Mouse (Mus musculus) MN1 (cell line): ENCODE measurements around the gene Zkscan17.
"Not testable (repeated sequence)": the region's sequence is repeated elsewhere in the genome, so short reads cannot be mapped to it uniquely, and the experiment has no call there.

Source experiments
- DNase-seq: peaks from one replicate; pipeline ENCODE4 v3.0.0-alpha.2; 2016; ENCODE audit warnings: low spot score

Gene Zkscan17

DNA sequence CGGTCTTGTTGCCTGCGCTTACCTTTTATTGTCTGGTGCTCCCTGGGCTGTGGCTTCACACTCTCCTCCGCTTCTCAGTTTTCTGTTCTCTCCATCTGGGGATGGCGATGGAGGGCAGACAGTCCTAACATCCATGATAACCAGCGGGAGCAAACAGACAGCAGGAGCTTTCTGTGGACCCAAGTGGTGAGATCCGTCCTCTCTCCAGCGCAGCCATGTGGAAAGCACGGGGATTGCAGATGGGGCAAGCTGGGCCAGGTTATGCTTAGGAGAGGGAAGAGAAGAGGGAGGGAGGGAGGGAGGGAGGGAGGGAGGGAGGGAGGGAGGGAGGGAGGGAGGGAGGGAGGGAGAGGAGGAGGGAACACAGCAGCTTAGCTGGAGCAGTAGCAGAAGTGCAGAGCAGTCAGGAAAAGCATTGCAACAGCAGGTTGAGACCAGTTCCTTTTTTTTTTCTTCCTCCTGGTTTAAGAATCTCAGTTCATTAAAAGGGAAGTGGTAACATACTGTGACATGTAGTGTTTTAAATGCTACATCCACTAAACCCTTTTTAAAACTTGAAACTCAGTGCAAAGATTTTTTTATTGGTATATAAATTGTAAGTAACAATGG lies at the start of gene Zkscan17:
Zkscan17 (minus strand) TSS at position 280 of the 609 bp plus-strand sequence.
- DNase-seq, result no peak

- DNase-seq, result not testable (repeated sequence)
These were observed 49.6 kb upstream of the Zkscan17 start, which contains the start of gene Olfr222 for GRCm38 (mm10) chr11:59576135-59576534. Gene Olfr222, minus strand, starts transcription at chr11:59576235.

GRCm38 (mm10) chr11:59575726-59576125 lies 49.2 kb upstream of the Zkscan17 start:
- no peak for DNase-seq

DNA sequence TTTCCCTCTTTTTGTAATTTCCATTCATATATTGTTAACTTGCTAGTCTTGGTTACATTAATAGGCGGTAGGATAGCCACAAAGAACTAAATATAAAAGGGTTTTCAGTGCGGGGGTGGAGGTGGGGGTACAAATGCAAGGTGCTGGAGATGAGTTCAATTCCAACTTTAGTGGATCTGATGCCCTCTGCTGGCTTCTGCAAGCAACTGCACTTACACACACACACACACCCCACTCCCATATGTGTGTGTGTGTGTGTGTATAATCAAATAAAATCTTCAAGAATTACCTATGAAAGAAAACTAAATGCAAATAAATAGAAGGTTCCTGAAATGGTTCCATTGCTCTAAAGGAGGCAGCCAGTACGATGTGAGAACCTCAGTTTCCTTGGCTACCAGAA lies 42.8 kb upstream of the Zkscan17 start:
- DNase-seq, result peak; percentile 51

DNA sequence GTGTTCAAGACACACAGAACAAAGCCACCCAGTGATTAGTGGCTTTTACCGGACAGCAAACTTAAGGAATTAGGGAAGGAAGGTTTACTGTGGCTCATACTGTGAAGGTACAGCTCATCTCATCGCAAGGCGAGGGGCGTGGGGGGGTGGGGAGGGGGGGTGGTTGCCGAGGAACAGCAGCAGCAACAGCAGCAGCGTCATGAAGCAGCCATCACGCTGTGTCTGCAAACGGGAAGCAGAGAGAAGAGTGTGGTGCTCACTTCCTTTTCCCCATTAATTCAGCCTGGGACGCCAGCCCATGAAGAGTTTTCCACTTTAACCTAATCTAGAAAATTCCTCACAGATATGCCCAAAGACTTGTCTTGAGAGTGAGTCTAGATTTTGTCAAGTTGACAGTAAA lies 36.3 kb upstream of the Zkscan17 start:
- no peak for DNase-seq

DNA sequence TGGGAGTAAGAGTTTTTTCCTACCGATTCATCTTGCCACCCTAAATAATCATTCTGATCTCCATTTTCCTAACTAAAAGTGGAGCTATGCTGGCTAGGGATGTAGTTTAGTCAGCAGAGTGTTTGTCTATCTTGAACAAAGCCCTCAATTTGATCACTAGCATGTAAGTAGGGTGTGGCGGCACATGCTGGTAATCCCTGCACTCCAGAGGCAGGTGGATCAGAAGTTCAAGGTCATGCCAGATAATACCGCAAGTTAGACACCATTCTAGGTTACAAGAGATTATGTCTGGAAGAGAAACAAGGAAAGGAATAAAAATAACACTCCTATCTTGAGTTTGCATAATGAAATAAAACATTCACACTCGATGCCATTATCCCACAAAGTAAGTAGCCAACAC lies 35.8 kb upstream of the Zkscan17 start:
- no peak for DNase-seq

- no peak for DNase-seq
These were observed 34.4 kb upstream of the Zkscan17 start for GRCm38 (mm10) chr11:59560906-59561305.

- DNase-seq, result no peak
These were observed 28.0 kb upstream of the Zkscan17 start for GRCm38 (mm10) chr11:59554535-59554934.

DNA sequence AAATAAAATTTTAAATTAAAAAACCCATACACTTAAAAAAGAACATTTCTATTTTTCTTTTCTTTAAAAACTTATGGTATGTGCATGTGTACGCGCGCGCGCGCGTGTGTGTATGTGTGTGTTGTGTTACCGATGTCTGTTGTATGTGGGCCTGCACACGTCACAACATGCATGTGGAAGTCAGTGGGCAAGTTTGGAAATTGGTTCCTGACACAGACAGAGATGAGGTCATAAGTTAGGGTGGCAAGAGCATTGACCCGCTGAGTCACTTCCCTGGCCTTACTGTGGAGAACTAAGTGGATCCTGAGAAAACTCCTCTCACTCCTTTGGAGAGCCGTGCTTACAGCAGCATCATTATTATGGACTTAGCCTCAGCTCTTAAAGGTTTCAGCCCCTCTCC lies 27.6 kb upstream of the Zkscan17 start:
- DNase-seq, result no peak

DNA sequence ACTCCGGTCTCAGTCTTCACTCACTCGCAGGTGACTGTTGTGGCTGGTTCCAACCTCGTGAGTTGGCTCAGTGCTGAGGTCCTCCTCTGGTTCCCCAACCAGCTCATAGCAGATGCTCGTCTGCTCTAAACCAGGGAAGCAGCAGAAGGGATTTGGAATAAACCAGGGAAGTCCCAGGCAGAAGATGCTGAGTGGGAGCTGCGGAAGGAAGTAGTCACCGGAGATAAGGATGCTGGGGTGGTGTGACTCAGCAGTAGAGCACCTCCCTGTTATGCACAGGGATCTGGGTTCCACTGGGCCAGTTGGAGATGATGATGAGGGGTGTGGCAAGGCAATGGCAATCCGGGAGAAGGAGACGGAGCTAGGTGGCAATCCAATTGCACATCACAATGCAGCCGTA lies 17.5 kb upstream of the Zkscan17 start:
- DNase-seq, result no peak

DNA sequence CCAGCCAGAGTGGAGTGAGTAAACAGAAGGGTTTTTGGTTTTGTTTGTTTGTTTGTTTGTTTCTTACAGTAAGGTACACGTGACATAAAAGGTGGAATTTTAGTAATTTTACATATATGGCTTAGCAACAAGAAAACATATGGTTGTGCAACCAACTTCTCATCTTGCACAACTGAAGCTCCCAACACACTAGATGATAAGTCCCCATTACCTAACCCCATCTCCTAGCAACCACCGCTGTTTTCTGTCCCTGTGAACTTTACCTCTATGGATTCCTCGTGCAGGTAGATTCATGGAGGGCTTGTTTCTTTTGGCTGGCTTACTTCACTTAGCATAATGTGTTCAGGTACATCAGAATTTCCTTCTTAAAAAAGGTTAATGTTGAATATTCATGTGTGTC lies 16.8 kb upstream of the Zkscan17 start:
- no peak for DNase-seq

- no peak for DNase-seq
These were observed 15.9 kb upstream of the Zkscan17 start for GRCm38 (mm10) chr11:59542442-59542841.

- DNase-seq, result no peak
These were observed 14.8 kb upstream of the Zkscan17 start, which contains the start of gene Nlrp3 for GRCm38 (mm10) chr11:59541324-59541723. Gene Nlrp3, plus strand, starts transcription at chr11:59541568.

GRCm38 (mm10) chr11:59540123-59540522 lies 13.6 kb upstream of the Zkscan17 start:
- DNase-seq, result no peak

DNA sequence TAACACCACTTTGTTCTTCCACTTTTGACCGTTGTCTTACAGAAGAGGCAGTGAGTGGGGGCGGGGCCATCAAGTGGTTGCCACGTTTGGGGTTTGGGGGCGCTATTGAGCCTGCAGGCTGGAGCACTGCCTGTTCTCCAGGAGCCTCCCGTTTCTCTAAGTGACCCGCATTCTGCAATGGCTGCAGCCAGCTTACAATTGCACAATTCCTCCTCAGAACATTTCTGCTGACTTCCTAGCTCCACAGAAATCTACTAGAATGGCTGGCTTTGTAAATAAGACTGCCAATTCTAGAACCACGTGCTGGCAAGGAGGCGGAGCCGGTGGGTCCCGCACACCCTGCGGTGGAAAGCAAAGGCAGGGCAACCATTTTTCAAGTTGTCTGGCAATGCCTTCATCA lies 11.8 kb upstream of the Zkscan17 start:
- DNase-seq, result peak; percentile 52

DNA sequence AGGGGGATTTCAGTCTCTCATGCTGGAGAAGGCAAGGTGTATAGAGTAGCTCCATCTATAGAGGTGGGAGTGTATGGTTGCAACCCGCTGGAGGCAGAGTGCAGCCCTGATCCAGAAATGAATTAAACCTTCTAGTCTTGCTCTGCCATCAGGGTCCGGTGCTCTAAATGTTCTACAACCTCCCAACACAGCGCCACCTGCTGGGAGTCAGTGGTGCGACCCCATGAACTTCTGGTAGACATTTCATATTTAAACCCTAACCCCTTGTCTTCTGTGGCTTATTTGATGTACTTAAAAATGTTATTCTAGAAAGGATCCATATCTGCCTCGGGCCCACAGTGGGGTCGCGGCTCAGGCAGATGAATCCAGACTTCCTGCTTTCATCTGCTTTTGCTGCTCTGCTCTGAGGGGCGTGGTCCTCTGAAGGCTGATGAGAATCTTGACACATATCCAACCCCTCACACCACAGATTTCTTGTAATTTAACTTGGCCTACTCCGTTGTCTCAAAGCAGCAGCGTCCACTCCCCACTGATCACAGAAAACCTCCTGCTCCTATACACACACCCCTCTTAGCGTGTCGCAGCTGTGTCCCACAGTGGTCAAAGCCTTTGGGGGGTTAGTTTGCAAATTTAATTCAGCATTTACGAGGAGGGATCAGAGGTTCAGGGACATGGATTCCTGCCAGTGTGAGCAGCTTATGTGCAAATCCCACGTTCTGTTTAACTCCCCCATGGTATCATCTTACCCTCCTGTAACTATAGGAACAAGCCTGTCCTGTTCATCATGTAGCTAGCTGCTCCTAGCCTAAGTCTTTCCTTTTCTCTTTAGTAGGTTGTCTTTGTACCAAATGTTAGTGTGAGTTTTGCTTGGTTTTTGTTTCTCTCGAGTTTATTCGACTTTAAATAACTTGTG lies 10.9 kb upstream of the Zkscan17 start:
- DNase-seq, result peak; percentile 46

- no peak for DNase-seq
These were observed 5.0 kb upstream of the Zkscan17 start for GRCm38 (mm10) chr11:59531562-59531961.

GRCm38 (mm10) chr11:59530870-59531535 lies 4.5 kb upstream of the Zkscan17 start:
- peak; percentile 24 for DNase-seq

DNA sequence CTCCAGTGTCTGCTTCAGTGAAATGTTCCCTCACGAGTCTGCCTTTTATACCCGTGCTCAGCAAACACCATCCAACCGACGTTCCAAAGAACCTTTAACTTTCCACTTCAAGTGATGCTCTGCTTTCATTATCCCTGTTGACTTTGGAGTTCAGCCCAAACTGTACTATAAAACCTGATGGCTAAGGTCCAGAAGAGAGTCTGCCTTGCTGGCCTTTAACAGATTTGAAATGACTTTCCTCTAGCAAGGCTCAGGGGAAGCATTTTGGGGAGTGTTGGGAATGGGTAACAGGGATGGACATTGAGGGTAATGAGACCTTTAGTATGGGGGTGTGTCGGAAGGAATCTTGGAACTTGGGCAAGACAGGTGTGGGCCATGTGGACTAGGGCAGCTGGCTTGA lies 3.7 kb upstream of the Zkscan17 start:
- DNase-seq, result peak; percentile 23

- peak; percentile 82 for DNase-seq
These were observed 1.3 kb downstream of the Zkscan17 start for GRCm38 (mm10) chr11:59525237-59525636.

- no peak for DNase-seq
These were observed 2.4 kb downstream of the Zkscan17 start for GRCm38 (mm10) chr11:59524150-59524549.

- DNase-seq, result no peak
These were observed 6.6 kb downstream of the Zkscan17 start for GRCm38 (mm10) chr11:59519741-59520495.
